Comparison of ENCODE assay signal across 22 mouse cellular contexts in genomic region chr7:99088576-99089346, GRCm38 (mm10). TPM values are rescaled to one million over a fixed set of nuclear protein-coding genes. Genes with fewer than 3 reads are reported as not detected.
A peak's percentile ranks its signal among the peaks of the same experiment; 100 is the strongest.
DNase-seq lines count a peak whose midpoint lies in the region; ATAC-seq lines count a peak whose summit lies in the region.
"Had no signal": no experiment of that assay in that cellular context is flagged by ENCODE, and none has a peak within 500 bp of the region (broad histone marks: within the 10 kb centered on the region; RNA-seq: fewer than 3 reads in every experiment).

No protein-coding gene starts in this region.

- H3K4me2 ChIP-seq in midbrain, embryonic 11.5 days = no peak overlapping the region
- H3K4me2 ChIP-seq in midbrain, embryonic 14.5 days (ENCODE audit: low read length) = no peak overlapping the region
- no peak overlapping the region for H3K4me2 ChIP-seq in kidney, embryonic 15.5 days
- H3K4me2 ChIP-seq: embryonic facial prominence, embryonic 12.5 days; embryonic facial prominence, embryonic 15.5 days; heart, embryonic 11.5 days; hindbrain, embryonic 13.5 days; intestine, embryonic 15.5 days had no signal

- no peak for ATAC-seq in midbrain, embryonic 11.5 days (ENCODE audit: low FRiP score)
- no peak for ATAC-seq in midbrain, embryonic 14.5 days (ENCODE audit: low FRiP score, low TSS enrichment)
- peak; percentile 61 for ATAC-seq in megakaryocyte, adult 5-6 weeks (ENCODE audit: poor library complexity, severe bottlenecking)
- no peak for ATAC-seq in kidney, embryonic 15.5 days (replicated peaks; ENCODE audit: low FRiP score)
- ATAC-seq: CD4-positive, CD25-positive, alpha-beta regulatory T cell, adult 4 months; forebrain, embryonic 14.5 days; forebrain, postnatal 0 days; hindbrain, embryonic 16.5 days; intestine, embryonic 15.5 days had no signal

- no peak overlapping the region for H3K9ac ChIP-seq in midbrain, embryonic 11.5 days (ENCODE audit: low read length)
- H3K9ac ChIP-seq in midbrain, embryonic 14.5 days (replicated peaks; ENCODE audit: low read length) = no peak overlapping the region
- H3K9ac ChIP-seq in kidney, embryonic 15.5 days = no peak overlapping the region
- H3K9ac ChIP-seq: embryonic facial prominence, embryonic 12.5 days; embryonic facial prominence, embryonic 15.5 days; forebrain, postnatal 0 days; hindbrain, embryonic 13.5 days; intestine, embryonic 15.5 days had no signal

- H3K27ac ChIP-seq in midbrain, embryonic 11.5 days (ENCODE audit: low read depth, low read length) = no peak overlapping the region
- H3K27ac ChIP-seq in midbrain, embryonic 14.5 days (replicated peaks; ENCODE audit: low read depth, low read length) = no peak overlapping the region
- H3K27ac ChIP-seq in kidney, embryonic 15.5 days = no peak overlapping the region
- H3K27ac ChIP-seq: embryonic facial prominence, embryonic 12.5 days; embryonic facial prominence, embryonic 15.5 days; hindbrain, embryonic 10.5 days; hindbrain, embryonic 13.5 days; intestine, embryonic 15.5 days had no signal

- no peaks in the 10 kb centered on the region for H3K9me3 ChIP-seq in midbrain, embryonic 11.5 days (ENCODE audit: control insufficient read depth, low read length)
- no peaks in the 10 kb centered on the region for H3K9me3 ChIP-seq in midbrain, embryonic 14.5 days (ENCODE audit: control insufficient read depth, low read length)
- no peaks in the 10 kb centered on the region for H3K9me3 ChIP-seq in kidney, embryonic 15.5 days (replicated peaks)
- H3K9me3 ChIP-seq: embryonic facial prominence, embryonic 12.5 days; embryonic facial prominence, embryonic 15.5 days; hindbrain, embryonic 10.5 days; hindbrain, embryonic 13.5 days; intestine, embryonic 15.5 days had no signal

- whole genome bisulfite sequencing in midbrain, embryonic 11.5 days = 89% methylated on average over 10 of the region's 10 CpGs
- 82% methylated on average over 10 of the region's 10 CpGs for WGBS in midbrain, embryonic 14.5 days
- 88% methylated on average over 10 of the region's 10 CpGs for whole genome bisulfite sequencing in kidney, embryonic 15.5 days

- H3K4me3 ChIP-seq in midbrain, embryonic 11.5 days (ENCODE audit: low read depth, low read length) = no peak overlapping the region
- H3K4me3 ChIP-seq in midbrain, embryonic 14.5 days (replicated peaks; ENCODE audit: low read depth, low read length) = no peak overlapping the region
- H3K4me3 ChIP-seq in kidney, embryonic 15.5 days (replicated peaks) = no peak overlapping the region
- H3K4me3 ChIP-seq: embryonic facial prominence, embryonic 12.5 days; embryonic facial prominence, embryonic 15.5 days; hindbrain, embryonic 10.5 days; hindbrain, embryonic 13.5 days; intestine, embryonic 15.5 days had no signal

- no peaks in the 10 kb centered on the region for H3K4me1 ChIP-seq in midbrain, embryonic 11.5 days (ENCODE audit: control insufficient read depth, insufficient read depth, low read length)
- no peaks in the 10 kb centered on the region for H3K4me1 ChIP-seq in midbrain, embryonic 14.5 days (ENCODE audit: control insufficient read depth, insufficient read depth, low read length)
- H3K4me1 ChIP-seq in kidney, embryonic 15.5 days = peaks cover 17% of the 10 kb centered on the region
- H3K4me1 ChIP-seq: hindbrain, embryonic 13.5 days; intestine, embryonic 15.5 days had no signal

- peak; percentile 81 for DNase-seq in midbrain, embryonic 11.5 days (ENCODE audit: low spot score, missing footprints)
- no peak for DNase-seq in midbrain, embryonic 14.5 days
- peak; percentile 36 for DNase-seq in naive thymus-derived CD4-positive, alpha-beta T cell, adult 2 months (ENCODE audit: low read depth)
- no peak for DNase-seq in retina, postnatal 1 day
- DNase-seq: adrenal gland, adult 2 months; adrenal gland, postnatal 14 days; cerebellum, adult 11-12 months; cerebellum, adult 9-10 months; forebrain, postnatal 0 days; gastrocnemius, postnatal 25 days; heart, postnatal 36 days had no signal

- H3K36me3 ChIP-seq in midbrain, embryonic 11.5 days (ENCODE audit: control insufficient read depth, insufficient read depth, low read length) = no peaks in the 10 kb centered on the region
- H3K36me3 ChIP-seq in midbrain, embryonic 14.5 days (ENCODE audit: control insufficient read depth, insufficient read depth, low read length) = no peaks in the 10 kb centered on the region
- peaks cover 14% of the 10 kb centered on the region for H3K36me3 ChIP-seq in kidney, embryonic 15.5 days

- H3K27me3 ChIP-seq in midbrain, embryonic 11.5 days (ENCODE audit: control insufficient read depth, insufficient read depth, low read length) = no peaks in the 10 kb centered on the region
- H3K27me3 ChIP-seq in midbrain, embryonic 14.5 days (ENCODE audit: control insufficient read depth, insufficient read depth, low read length) = no peaks in the 10 kb centered on the region
- no peaks in the 10 kb centered on the region for H3K27me3 ChIP-seq in kidney, embryonic 15.5 days
- H3K27me3 ChIP-seq: embryonic facial prominence, embryonic 12.5 days; embryonic facial prominence, embryonic 15.5 days; hindbrain, embryonic 13.5 days; intestine, embryonic 15.5 days had no signal

RNA-seq across cellular contexts. Expression of gene Uvrag, which starts 52.2 kb away (rescaled TPM):
- polyA plus RNA-seq in midbrain, embryonic 11.5 days (2014; fragmentation: Nextera tagmentation; extraction: Ambion mirVana) = 10.1 and 11.4 TPM in 2 replicates
- polyA plus RNA-seq in midbrain, embryonic 14.5 days (2014; fragmentation: Nextera tagmentation; extraction: Ambion mirVana) = 16.6 and 21.0 TPM in 2 replicates
- 37.2 and 42.4 TPM in 2 replicates for total RNA-seq in megakaryocyte, adult 5-6 weeks (2015)
- total RNA-seq in megakaryocyte, adult 5-6 weeks (2017) = 43.1 and 50.8 TPM in 2 replicates
- polyA plus RNA-seq in kidney, embryonic 15.5 days (2015; fragmentation: Nextera tagmentation; extraction: Ambion mirVana) = 19.1 and 22.6 TPM in 2 replicates

Comparison
In these comparisons a context has a peak if more than half of its experiments do, and no peak if none do; other contexts are left out.
1. DNase-seq: peak in midbrain, embryonic 11.5 days (single experiment) and naive thymus-derived CD4-positive, alpha-beta T cell, adult 2 months (single experiment); none in midbrain, embryonic 14.5 days (single experiment) and retina, postnatal 1 day (single experiment).